Mouse (Mus musculus): ENCODE measurements around the gene Astn1.

Astn1 gene

GRCm38 (mm10) chr1:158414198-158414597 is 52.1 kb downstream of the Astn1 start:
- DNase-seq (ENCODE audit: low spot score) = no peak

GRCm38 (mm10) chr1:158421451-158421850 is 59.4 kb downstream of the Astn1 start:
- DNase-seq (ENCODE audit: low spot score) = no peak

- DNase-seq (ENCODE audit: low spot score) = no peak
These were observed 60.7 kb downstream of the Astn1 start for GRCm38 (mm10) chr1:158422739-158423138.

GRCm38 (mm10) chr1:158446071-158446470 is 84.0 kb downstream of the Astn1 start:
- DNase-seq (ENCODE audit: low spot score) = no peak

GRCm38 (mm10) chr1:158447956-158448355 is 85.9 kb downstream of the Astn1 start:
- no peak for DNase-seq (ENCODE audit: low spot score)

GRCm38 (mm10) chr1:158452675-158453074 is 90.6 kb downstream of the Astn1 start:
- DNase-seq (ENCODE audit: low spot score) = no peak

GRCm38 (mm10) chr1:158453587-158453986 is 91.5 kb downstream of the Astn1 start:
- DNase-seq (ENCODE audit: low spot score) = no peak

- DNase-seq (ENCODE audit: low spot score) = no peak
These were observed 101.9 kb downstream of the Astn1 start for GRCm38 (mm10) chr1:158463975-158464374.

- no peak for DNase-seq (ENCODE audit: low spot score)
These were observed 103.2 kb downstream of the Astn1 start for GRCm38 (mm10) chr1:158465286-158465685.

GRCm38 (mm10) chr1:158477841-158478240 is 115.8 kb downstream of the Astn1 start:
- DNase-seq (ENCODE audit: low spot score) = no peak

- no peak for DNase-seq (ENCODE audit: low spot score)
These were observed 118.2 kb downstream of the Astn1 start for GRCm38 (mm10) chr1:158480285-158480684.

GRCm38 (mm10) chr1:158483733-158484132 is 121.7 kb downstream of the Astn1 start:
- no peak for DNase-seq (ENCODE audit: low spot score)

- no peak for DNase-seq (ENCODE audit: low spot score)
These were observed 127.5 kb downstream of the Astn1 start for GRCm38 (mm10) chr1:158489521-158490021.

GRCm38 (mm10) chr1:158490175-158490574 is 128.1 kb downstream of the Astn1 start:
- DNase-seq (ENCODE audit: low spot score) = no peak

- no peak for DNase-seq (ENCODE audit: low spot score)
These were observed 131.2 kb downstream of the Astn1 start for GRCm38 (mm10) chr1:158493289-158493688.

- no peak for DNase-seq (ENCODE audit: low spot score)
These were observed 138.1 kb downstream of the Astn1 start for GRCm38 (mm10) chr1:158500140-158500539.

- no peak for DNase-seq (ENCODE audit: low spot score)
These were observed 138.9 kb downstream of the Astn1 start for GRCm38 (mm10) chr1:158501019-158501418.

GRCm38 (mm10) chr1:158507610-158508009 is 145.5 kb downstream of the Astn1 start:
- DNase-seq (ENCODE audit: low spot score) = no peak

- DNase-seq (ENCODE audit: low spot score) = no peak
These were observed 147.2 kb downstream of the Astn1 start for GRCm38 (mm10) chr1:158509112-158509855.

- no peak for DNase-seq (ENCODE audit: low spot score)
These were observed 148.6 kb downstream of the Astn1 start for GRCm38 (mm10) chr1:158510478-158511207.

GRCm38 (mm10) chr1:158512089-158512488 is 150.0 kb downstream of the Astn1 start:
- no peak for DNase-seq (ENCODE audit: low spot score)

- DNase-seq (ENCODE audit: low spot score) = no peak
These were observed 150.6 kb downstream of the Astn1 start for GRCm38 (mm10) chr1:158512636-158513035.

- DNase-seq (ENCODE audit: low spot score) = no peak
These were observed 151.5 kb downstream of the Astn1 start for GRCm38 (mm10) chr1:158513572-158513971.

All from T-cell, adult 2 months (primary cell).